Mouse (Mus musculus) frontal cortex, adult (tissue): ENCODE results near the gene Ints6l.

Source experiments
- ATAC-seq: cut with Nextera tagmentation; 2 replicates; pipeline ENCODE4 v1.9.2; 2017; ENCODE audit warnings: mild to moderate bottlenecking, moderate library complexity, mixed read lengths; ENCODE audit not compliant: low TSS enrichment

The Ints6l gene

DNA sequence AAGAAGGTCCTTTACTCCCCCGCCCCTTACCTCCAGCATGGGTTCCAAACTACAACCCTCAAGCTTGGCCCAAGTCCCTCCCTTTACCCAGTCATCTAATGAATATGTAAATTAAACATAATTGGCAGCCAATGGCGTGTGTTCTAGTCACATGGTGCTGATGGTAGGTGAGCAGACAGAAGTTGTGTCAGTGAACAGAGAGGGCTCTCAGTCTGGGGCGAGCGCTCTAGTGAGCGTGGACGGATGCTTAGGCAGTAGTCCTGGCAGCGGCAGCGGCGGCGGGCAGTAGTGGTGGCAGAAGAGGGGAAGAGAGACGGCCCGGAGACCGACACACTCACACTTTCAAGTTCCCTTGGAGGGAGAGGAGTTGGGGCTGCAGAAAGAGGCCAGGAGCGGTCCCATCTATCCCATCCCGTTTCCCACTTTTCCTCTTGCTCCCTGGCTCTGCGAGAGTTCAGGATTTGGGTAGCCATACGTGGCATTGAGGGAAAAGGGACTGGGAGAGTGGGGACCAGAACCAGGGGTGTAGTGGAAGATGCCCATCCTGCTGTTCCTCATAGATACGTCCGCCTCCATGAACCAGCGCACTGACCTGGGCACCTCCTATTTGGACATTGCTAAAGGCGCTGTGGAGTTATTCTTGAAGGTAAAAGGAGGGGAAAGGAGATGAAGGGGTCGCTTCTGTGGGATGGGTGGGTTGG, at the start of gene Ints6l:
Ints6l (plus strand) TSS at position 187 of the 701 bp plus-strand sequence.
- ATAC-seq, result peak; percentile 83

DNA sequence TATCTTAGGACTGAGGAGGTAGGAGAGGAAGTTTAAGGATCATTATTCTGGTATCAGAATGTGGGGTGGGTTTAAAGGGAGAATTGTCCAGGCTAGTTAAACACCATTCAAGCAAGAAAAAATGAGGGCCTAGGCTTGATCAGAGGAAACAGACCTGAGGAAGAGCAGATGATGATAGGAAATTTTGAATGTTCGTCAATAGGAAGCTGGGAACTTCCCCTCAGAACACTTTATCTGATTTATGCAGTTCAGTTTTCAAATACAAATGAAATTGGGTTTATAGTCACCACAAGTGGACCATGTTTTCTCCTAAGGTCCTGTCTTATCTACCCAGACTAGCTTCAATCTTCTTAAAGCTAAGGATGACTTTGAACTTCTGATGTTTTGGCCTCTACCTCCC, 49.2 kb upstream of the Ints6l start:
- no peak for ATAC-seq

DNA sequence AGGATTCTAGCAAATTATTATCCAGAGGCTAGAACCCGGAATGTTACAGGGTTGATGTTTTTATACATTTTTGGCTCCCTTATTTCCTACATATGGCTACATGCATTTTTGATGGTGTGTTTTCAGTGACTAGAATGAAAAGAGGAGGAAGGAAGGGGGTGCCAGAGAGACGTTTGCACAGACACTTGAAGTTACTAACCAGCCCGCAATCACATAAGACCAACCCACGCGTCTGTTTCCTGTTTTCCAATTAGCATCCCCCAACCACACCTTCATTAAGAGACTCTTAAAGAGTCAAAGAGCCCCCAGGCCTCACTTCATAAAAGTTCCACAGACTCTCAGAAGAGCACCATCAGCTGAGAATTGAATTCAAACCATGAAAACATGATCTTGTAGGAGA, 48.5 kb upstream of the Ints6l start:
- ATAC-seq, result no peak

DNA sequence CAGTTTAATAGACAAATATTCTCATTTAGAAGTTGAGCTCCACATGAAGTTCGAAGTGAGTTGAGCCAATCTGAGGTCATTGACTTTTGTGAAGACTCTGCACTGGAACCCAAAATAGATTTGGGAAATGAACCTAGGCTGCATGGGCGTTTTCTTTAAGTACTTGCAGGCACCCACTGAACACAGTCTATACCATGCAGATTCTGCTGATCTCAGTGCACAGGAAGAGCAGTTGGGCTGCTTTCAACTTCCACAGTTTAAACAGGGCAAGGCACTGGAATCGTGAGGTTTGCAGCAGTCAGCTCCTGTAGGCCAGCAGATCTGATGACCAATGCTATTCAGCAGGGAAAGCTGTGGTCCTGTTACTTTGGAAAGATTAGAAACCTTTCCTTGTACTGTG, 38.4 kb upstream of the Ints6l start:
- no peak for ATAC-seq

GRCm38 (mm10) chrX:56417541-56417940, 37.1 kb upstream of the Ints6l start:
- ATAC-seq, result no peak

DNA sequence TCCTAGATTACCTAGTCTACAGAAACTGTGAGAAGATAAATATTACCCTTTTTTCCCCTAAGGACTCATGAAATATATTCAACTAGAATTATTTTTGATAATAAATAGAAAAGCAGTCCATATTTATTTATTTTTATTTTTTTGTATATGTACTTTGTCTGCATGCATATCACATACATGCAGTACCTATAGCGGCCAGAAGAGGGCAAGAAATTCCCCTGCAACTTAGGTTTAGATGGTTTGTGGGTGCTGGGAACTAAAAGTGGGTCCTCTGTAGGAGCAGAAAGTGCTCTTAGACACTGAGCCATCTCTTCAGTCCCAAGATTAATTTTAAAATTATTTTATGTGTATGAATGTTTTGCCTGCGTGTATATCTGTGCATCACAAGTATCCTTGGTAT, 24.1 kb upstream of the Ints6l start:
- no peak for ATAC-seq

- 0 out of 2 replicates have a peak, but pooled peaks have one; percentile 41 for ATAC-seq
Measured at GRCm38 (mm10) chrX:56435758-56436283, 18.8 kb upstream of the Ints6l start.

DNA sequence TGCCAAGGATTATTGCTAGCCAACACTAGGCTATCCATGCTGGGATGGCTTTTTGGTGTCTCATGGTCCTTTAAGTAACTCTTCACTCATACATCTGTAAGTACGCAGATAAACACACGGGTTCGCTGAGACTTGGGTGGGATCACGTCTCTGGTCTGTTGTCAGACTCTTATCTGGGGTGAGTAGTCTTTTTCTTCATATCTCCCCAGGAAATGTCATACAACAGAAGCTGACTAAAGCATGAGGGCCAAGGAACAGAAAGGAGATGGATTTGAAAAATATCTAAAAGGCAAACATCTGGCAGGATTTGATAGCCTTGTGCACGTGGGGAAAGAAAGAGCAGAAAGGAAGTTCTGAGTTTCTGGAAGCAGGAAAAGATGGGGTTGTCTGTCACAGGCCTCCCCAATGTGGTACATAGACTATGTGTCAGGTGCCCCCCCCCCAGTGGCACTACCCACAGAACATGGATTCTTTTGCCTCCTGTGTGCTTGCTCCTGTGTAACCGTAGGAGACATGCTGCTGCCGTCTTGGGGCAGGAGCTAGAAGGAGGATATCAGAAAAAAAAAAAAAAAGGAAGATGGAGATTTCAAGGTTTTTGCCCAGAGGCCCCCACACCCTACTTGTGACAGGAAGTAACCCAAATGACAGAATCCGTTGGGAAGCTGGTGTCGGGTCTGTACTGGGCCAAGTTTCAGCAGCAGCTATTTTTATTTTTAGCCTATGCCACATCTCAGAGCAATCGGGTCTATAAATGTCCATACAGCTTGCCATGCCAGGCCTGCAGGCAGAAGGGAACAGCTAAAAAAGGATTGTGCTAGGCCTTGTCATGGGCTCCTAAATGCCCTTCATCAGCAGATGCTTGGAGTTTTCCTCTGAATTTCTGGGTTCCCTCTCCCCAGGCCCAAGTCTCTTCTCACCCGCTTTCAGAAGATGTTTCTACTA, 7.9 kb upstream of the Ints6l start:
- ATAC-seq, result peak; percentile 65

DNA sequence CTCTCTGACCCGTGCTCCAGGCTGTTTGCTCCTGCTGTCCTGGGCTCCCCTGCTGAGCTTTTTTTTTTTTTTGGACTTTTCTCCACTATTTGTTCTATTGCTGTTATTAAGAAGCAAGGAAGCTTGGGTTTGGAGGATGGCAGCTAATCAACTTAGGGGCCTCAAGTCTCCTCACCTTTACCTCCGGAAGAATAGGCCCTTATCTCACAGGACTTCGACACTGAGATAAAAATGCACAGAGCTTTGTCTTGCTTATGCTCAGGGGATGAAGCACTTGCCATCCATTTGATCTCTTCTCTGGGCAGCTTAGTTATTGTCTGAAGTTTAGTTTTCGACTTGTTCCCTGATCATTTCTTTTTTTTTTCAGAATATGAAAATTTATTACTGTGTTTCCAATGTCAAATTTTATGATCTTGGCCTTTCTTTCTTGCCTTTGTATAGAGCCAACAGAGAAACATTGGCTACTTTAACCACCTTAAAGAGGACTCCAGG, 7.1 kb upstream of the Ints6l start, which contains the start of gene Gm2174:
Gm2174 (plus strand) TSS at position 442 of the 492 bp plus-strand sequence.
- no peak for ATAC-seq

DNA sequence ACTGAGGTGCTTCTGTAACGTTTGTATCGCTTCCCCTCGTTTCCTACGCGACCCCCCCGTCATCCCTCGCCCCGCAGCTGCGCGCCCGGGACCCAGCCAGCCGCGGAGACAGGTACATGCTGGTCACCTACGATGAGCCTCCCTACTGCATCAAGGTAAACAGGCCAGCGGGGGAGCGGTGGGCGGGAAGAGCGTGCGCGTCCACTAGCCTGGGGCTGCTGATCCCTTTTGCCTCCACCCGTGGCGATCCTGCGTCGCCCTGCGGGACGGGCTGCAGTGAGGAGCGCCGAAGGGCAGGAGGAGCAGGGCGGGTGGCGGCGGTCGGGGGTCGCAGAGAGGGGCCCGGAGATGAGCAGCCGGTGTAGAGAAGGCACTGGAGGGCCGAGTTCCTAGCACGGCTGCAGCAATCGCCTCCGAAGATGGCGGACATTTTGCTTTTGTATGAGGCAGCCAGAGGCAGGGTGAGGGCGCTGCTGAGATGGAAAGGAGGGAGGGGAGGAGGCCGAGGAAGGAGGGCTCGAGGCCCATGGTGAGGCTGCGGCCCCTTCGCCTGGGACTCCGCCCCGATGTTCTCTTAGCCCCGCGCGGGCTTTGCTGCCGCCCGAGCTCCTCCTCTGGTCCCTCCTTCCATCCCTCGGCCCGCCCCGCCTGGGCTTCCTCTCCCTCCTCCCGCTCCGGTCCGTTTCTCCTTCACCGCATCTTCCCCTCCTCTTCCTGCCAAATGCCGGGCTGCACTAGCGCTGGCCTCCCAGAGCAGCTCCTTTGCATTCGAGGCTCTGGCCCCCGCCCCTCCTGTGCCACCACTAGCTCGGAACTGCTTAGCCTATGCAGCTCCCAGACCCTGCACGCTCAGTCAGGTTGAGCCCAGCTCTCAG, 952 bp downstream of the Ints6l start:
- peak; percentile 95 for ATAC-seq

DNA sequence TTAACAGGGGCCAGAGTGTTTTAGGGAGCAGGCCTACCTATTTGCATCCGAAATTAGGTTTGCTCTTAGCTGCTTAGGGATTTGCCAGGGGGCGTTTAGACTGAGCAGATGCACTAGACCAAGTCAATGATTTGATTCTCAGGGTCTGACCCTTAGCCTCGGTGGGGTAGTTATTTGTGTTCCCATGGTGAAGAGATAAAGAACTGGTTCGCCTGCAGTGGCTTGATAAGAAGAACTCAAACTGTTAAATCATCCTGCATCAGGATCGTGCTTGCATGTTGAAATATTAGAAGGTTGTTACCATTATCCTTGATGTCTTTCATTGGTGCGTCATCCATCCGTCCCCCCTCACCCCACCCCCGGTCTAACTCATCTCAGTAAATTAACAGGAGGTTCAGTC, 1.7 kb downstream of the Ints6l start:
- ATAC-seq, result no peak

DNA sequence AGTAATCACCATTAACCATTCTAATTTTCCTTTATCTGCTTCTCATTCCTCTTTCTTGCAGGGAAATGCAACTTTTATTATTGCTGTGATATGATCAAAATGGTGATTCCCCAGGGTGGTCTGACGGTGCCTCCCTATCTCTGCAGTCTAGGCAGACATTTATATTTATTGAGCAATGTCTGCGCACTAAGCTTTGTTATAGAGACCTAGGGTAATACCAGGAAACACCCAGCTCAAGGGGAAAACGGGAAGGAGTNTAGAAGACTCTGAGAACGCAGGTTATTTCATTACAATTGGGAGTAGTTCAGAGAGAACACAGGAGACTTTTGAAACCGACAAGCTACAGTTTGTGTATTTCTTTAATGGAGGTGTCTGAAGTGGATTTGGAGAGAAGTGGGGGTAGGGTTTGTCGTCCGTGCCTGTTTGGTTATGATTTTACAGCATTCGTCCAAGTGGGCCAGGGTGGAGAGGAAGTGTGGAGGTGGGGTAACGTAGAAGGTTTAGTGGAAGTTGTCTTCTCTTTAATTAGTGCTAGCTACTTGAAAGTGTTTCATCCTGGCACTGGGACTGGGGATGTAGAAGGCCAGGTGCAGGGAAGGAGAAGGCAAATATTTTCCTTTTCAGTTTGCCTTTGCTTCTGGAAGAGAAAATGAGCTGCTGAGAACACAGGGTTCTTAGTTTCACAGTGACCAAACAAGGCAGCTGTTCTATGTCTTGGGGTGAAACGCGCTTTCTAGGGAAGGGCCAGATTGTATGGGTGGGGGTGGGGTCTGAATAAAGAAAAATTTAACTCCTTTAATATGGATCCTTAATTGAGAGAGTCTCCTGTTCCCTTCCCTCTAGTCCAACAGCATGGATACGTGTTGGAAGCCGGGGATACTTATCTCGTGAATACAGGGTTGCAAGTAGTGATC, 7.6 kb downstream of the Ints6l start:
- 0 out of 2 replicates have a peak, but pooled peaks have one; percentile 20 for ATAC-seq

DNA sequence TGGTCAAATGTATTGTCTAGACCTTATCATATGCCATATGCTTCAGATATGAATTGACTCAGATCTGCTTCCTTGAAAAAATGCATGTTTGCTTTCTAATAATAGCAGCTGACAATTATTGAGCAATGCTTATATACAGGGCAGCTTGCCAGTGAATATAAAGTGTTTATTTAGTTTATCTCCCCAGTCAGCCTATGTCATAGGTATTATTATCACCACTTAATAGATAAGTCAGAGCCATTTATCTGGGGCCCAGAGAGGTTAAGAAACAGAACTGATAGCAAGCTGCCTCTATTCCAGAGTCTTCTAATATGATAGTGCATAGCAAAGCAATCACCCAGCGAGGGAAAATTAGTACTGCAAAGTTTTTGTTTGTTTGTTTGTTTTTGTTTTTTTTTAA, 10.2 kb downstream of the Ints6l start:
- ATAC-seq, result no peak

GRCm38 (mm10) chrX:56467688-56468087, 13.0 kb downstream of the Ints6l start:
- no peak for ATAC-seq

- no peak for ATAC-seq
Measured at GRCm38 (mm10) chrX:56468422-56468821, 13.8 kb downstream of the Ints6l start.

DNA sequence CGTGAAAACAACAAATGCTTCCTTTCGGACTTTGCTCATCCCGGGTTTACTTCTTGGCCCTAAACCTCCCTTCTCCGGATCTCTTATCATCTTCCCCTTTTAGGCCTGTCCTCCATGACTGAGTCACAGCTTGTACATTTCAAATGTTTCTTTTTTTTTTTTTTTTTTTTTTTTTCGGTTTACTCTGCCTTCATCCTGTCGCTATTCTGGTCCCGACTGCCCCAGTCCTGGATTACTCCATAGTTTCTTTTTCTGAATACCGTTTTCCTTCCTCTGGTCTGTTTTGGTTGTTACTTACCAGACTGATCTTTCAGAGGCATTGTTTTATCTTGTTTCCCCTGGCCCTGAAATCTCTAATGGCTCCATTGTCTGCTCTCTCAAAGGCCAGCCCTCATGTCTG, 19.4 kb downstream of the Ints6l start:
- ATAC-seq, result 0 out of 2 replicates have a peak, but pooled peaks have one; percentile 26

DNA sequence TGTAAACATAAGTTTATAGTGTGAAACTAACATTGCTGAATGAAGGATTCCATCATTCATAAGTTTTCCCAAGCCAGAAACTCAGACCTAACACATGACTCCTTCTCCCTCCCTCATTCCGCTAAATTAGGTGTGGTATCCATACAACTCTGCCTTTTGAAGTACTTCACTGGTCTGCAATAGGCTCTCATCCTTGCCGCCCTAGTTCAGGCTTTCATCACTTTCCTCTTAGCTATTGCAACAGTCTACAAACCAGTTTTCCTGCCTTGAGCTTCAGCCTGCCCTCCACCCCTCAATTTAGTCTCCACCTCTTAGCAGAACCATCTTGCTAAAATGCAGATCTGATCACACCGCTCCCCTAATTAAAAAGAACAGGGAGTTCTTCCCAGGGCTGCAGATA, 22.9 kb downstream of the Ints6l start:
- no peak for ATAC-seq

DNA sequence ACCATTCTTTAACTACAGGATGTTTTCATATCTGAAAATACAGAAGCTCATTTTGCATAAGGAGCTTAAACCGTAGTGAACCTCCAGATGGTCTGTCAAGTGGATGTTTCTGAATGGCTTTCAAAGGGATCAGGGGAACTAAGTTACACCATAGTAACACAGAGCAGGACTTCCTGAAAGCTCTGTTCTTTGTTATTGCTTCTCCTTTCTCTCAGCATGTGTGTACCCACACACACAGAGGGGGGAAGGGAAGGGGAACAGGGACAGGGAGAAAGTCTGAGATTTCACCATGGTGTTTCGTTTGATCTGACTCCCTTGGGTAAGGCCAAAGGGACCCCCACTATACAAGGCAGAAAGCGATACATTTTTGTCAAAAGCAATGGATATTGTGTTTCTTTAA, 27.2 kb downstream of the Ints6l start:
- ATAC-seq, result peak; percentile 47; the same call in 1 of the 2 replicates

DNA sequence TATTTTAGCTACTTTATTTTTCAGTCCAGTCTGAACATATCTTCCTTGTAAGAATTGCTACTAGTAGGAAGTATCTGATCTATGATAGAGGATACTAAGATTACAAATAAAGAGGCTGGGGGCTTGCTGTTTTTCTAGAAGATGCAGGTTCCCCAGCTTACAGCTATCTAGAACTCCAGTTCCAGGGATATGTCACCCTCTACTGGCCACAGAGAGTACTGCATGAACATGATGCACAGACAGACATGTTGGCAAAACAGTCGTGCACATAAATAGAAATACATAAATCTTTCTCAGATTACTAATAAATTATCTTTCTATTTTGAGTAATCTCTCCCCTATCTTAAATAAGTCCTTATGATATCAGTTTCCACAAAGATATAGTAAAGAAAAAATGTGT, 35.1 kb downstream of the Ints6l start:
- ATAC-seq, result no peak

DNA sequence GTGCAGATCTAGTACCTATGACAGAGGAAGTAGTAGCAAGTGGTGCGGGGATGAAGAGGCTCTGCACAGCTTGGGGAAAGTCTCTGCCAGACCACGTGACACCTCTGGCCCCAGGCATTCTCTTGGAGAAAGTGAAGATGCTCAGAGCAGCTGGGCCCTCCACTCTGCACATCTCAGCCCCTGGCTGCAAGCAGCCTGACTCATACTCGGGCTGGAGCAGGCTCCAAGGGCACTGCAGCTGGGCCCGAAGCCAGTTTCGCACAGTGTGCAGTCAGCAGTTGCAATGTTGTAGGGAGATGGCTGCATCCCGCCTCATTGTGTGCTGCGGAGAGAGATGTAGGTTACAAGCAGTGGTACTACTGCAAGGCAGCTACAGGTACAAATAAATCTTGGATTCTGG, 42.6 kb downstream of the Ints6l start:
- no peak for ATAC-seq
